Mouse (Mus musculus) heart, adult 2 months (tissue): Measurements from ENCODE around the gene Galns.

Experiments used
- CTCF ChIP-seq: fragments of 200-600 bp; IDR thresholded peaks from 2 replicates; pipeline ENCODE4 v1.8.1; 2022; ENCODE audit warnings: antibody characterized with exemption, mild to moderate bottlenecking, moderate library complexity
- POLR2A ChIP-seq: fragments of 200-500 bp; IDR thresholded peaks from 2 replicates; pipeline ENCODE4 v1.6.1; 2011; ENCODE audit warnings: mild to moderate bottlenecking, low read depth, low read length, control low read depth; ENCODE audit not compliant: insufficient read depth

- no peak for TF ChIP-seq CTCF
- TF ChIP-seq POLR2A: no peak
Measured at GRCm38 (mm10) chr8:122639521-122640248, 28.4 kb upstream of the Galns start.
